Mouse (Mus musculus) thymus, postnatal 0 days (tissue): ENCODE measurements at regions not wholly inside any gene's neighbourhood (a gene's known extent, or its start where the extent isn't known, plus 50 kb on each side); places are given as distances from the start of the nearest gene placed in this dataset.

Experiments used
- DNase-seq: peaks from one replicate; pipeline ENCODE4 v3.0.0-alpha.2; 2015; ENCODE audit warnings: low spot score

DNA sequence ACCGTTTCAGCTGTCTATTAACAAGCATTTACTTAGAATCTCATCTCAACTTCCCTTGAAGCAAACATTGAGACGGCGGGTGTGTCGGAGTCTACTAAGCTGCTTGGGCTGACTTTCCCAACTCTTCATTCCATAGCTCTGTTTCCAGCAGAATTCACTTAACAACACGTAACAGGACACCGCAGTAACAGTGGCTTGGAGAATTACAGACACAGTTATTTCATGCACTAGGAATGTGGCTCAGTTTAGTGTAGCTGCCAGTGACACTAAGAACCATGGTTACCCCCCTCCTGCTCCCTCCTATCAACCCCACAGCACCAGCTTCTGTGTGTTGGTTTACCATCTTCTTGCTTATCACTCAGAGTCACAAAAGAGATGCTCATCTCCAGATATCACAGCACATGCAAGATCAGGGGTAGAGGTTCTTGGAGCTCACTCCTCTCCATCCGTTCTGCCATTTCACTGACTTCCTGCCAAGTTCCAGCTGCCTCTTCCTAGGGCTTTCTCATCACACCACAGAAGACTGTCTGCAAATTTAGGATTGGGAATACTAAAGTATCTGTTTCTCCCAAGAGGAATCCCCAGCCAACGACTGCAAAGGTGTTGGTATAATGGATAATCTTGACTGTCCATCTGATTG lies 90.7 kb downstream of the Banf2 start:
- no peak for DNase-seq

DNA sequence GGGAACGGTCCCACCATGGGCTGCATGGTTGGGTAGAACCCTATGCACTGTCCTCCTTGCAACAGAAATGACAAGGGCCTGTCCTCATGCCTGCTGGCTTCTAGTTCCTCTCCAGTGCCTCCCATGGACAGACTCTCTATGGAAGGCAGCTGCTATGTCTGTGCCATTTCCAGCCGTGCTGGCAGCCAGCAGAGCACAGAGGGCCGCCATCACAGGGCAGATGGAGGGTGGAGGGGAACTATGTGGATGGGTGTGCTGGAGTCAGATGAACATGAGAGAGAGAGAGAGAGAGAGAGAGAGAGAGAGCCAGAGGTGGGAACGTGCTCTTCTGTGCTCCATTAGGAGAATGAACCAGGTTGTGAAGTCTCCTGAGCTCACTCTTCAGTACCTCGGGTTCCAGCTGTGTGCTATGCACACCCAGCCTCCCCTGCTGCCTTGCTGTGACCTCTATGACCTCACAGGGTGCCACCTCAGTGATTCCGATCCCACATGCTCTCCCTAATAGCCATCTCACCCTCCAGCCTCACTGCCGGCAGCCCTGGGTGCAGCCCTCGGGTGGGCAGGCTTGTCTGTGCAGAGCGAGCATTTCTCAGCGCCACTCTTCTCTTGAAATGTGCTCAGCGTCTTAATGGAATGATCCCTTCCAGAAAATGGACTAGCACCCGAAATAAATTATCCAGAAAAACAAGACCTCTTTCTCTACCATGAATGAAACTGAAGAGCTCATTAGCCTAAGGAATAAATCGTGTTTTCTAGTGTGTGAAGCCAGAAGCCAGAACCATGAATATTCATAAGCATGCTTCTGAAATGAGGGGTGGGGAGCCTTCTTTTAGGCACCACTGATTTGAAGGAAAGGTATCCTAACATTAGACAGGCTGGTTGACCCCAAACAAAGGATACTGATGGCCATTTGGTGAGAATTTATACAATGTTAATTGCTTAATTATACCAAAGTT lies 94.5 kb downstream of the Banf2 start:
- no peak for DNase-seq

DNA sequence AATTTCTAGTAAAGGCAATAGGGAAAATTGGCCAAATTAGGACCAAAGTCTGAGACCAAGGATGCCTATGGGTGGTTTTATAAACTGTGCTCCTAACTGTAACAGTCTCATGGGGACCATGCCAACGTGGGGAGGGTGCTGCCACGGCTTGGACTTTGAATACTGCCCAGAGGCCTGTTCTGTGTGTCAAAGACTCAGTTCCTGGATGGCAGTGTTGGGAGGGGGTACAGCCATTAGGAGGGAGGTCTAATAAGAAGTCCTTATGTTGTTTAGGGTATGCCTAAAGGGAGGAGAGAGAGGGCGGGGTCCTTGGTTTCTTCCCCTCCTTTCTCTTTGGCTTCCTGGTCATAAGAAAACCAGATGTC lies 95.2 kb downstream of the Banf2 start:
- no peak for DNase-seq

DNA sequence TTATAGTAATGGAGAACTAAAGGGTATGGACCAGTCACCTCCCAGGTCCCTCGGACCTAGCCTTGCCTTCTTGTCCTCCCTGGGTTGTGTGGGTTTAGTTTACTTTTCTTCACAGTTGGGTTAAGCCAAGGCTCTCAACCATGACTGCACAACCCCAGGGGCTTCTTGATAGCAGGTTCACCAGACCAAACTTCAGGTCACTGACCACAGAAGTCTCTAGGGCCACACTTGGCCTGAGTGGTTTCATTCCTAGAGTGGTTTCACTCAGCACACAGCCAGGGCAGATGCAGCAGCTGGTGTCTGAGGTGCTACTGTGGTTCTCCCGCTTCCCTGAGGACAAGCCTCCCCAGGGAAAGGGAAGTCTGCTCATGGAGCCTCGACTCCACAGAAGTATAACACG lies 95.7 kb downstream of the Banf2 start:
- no peak for DNase-seq

DNA sequence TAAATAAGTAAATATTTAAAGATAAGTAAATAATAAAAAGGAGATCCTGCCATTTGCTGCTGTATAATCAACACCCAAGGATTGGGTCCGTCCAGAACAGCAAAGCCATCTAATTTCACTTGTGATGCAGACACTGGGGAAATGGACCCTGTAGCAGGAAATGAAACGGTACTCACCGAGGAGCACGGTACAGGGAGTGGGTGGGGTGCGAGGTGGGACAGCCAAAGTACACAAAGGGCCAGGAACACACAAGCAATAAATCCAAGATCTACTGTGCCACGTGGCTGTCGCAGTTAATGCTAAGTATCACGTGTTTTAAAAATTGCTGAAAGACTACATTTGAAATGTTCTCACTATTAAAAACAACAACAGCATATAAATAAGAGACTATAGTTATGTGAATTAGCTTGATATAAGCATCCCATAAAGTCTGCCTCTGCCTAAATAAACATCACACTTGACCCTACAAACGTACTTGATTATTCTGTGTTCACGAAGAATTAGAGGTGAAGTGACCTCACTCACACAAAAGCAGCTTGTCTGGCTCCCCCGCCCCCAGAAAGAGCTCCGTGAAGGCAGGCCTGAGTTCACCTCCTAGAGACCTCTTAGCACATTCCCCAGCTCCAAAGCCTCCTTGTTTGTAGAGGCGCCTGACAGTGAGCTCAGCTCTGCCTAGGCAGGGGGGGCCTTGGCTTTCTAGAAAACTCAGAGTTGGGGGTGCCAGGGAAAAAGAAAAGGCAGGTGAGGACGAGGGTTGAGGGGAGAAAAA lies 101.1 kb downstream of the Banf2 start:
- no peak for DNase-seq

DNA sequence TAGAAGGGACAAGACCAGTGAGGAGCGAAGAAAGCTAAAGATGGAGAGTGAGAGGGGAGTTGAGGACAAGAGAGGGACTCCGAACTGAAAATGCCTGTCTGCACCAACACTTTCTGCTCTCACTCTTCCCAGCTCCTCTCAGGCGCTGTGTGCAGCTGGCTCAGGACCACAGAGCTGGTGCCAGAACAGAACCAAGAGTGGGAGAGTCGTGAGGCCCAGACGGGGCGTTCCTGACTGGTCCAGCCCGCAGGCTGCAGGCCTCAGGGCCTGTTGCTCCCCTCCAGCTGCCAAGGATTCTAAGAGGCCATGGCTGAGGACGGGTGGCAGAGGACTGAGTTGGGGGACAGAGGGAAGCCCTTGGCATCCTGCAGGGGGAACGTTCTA lies 101.7 kb downstream of the Banf2 start:
- no peak for DNase-seq

DNA sequence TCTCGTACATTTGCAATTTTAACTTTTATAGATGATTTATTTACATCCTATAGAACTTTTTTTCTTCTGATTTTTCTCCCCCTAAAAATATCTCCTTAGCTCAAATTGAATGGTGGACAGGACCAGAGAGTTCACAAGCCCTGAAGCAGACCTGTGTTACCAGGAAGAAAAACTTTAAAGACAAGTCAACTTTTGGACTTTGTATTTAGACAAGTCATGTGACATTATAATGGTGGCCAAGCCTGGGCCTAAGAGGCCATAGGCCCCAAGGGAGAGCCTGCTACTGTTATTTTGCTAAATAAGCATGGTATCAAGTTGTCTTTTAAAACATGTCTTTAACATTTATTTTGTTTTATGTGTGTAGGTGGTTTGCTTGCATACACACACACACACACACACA lies 102.7 kb downstream of the Banf2 start:
- no peak for DNase-seq

DNA sequence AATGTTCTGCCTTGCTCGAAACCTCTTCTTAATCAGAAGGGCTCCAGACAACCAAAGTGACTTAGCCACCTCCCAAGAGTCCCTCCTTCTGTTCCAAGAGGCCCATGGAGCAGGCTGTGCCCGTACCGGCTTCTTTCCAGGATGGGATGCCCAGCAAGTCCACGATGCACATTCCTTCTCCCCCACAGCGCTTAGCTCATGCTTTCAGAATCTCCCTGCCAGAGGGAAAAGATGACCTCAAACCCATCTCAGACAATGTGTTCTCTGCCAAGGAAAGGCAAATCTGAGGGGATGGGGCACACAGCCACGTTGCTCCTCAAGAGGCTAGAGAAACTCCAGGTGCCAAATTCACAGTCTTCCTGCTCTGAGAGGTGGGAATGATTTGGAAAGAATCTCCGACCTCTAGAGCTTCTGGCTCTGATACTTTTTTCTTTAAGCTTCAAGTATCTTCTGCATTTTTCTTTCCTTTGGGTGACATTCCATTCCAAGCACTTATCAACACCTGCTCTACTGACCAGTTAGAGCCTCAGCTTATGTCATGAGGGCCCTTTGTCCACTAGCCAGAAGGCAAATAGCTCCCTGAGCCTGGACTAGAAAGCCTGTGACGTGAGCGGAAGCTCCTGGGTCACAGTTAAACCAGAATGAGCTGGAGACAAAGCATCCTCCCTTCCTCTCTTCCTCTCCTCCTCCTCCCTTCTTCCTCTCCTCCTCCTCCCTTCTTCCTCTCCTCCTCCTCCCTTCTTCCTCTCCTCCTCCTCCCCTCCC lies 110.9 kb downstream of the Banf2 start:
- DNase-seq: no peak

DNA sequence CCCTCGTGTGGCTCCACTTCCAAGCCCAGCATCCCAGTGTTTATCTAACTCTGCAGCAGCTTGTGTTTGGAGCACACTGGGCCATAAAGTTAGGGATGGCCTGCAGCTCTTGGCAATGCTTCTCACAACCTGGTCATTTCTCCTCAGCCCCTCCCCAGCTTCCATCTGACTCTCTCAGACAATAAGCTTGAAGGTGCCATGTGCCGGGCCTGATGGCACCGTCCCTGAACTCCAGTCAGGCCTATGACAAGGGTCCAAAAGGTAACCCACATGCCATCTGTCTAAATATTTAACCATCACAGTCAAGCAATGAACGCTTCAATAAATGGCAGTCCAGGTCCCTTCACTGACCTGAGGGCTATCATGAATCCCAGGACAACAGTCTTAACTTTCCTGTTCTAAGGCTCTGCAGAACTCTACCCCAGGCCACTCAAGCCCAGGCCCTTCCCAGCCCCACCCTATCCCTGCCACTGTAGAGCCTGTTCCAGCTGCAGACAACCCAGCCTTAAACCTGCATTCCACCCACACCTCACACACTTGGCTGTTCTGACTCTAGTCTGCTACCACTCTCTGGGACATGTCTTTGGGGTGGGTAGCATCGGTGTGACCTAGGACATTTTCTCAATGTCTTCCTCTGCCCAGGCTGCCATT lies 111.8 kb downstream of the Banf2 start:
- no peak for DNase-seq

DNA sequence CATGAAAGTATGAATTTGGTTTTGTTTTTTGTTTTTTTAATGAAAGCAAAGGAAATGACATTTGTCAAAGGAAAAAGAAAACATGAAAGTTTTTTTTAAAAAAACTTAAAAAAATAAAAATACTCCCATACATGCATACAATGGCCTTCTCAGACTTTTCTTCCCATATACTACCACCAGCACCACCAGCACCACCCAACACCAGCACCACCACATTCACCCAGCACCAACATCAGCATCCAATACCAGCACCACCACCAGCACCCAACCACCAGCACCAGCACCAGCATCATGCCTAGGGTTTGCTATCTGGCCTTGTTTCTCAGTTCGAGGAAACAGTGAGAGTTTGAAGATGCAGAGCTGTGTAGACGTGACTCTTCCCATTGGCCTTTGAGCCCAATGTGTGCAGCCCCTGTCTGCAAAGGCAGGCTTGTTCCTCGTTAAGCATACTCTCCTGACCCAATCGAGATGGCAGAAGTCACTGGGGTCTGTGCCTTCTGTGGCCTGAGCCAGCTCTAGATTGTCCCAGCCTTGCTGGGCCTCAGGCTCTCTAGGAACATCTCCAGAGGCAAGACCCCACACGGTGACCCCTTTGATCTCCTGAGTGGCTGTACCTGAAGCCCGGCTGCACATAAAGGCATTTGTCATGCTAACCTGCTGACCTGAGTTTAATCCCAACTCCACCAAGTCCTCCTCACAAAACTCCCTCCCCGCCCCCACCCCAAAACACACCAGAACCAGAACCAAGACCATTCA lies 113.8 kb upstream of the Mgme1 start:
- DNase-seq: no peak

DNA sequence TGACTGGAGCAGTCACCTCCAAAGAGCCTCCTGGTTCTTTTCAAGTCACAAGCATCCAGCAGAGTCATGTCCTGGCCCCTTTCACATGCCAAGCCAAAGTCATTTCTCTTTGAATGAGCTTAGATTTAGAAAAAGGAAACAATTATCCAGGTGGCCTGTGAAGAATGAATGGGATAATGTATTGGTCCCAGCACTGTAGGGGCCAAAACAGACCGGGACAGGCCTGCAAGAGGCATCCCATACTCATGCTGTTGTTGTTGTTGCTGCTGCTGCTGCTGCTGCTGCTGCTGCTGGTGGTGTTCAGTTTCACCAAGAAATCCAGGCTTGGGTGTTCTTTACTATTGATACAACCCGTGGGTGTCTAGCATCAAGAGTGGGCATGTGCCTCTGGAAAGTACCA lies 113.1 kb upstream of the Mgme1 start:
- no peak for DNase-seq

DNA sequence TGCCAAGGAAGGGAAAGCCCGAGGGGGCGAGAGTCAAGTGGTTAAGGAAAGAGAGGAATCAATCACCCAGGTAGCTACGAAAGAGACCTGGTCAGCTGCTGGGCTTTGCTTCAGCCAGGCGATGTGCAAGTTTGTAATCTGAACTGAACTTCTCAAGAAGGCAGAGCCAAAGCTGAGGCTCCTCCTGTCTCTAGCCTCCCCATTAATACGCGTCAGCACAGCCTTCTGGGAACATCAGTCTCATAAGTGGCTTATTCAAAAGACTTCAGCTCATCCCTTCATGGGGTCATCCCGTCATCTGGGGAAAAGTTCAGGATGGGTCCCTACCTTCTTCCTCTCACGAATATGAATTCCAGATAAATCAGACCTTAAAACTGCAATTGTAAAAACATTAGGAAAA lies 112.2 kb upstream of the Mgme1 start:
- DNase-seq: no peak

DNA sequence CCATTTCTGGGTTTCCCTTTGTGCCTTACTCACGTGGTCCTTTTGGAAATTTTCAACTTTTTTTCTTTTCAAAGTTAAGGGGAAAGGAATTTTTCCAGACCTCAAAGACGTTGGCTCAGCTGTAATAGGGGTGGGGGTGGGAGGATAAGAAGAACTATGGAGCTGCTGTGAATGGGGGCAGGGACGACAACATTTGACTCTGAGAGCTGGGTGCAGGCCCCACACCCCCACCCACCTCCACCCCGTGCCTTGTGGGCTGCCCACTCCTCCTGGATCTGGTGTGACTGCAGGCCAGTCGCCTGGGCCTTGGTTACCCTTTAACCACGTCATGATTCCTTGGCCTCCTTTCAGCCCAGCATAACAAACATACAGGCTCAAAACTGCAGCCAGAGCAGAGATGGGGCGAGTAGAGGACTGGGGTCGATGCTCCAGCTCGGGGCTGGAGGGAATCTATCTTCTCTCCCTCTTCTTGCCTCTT lies 110.6 kb upstream of the Mgme1 start:
- DNase-seq: no peak

DNA sequence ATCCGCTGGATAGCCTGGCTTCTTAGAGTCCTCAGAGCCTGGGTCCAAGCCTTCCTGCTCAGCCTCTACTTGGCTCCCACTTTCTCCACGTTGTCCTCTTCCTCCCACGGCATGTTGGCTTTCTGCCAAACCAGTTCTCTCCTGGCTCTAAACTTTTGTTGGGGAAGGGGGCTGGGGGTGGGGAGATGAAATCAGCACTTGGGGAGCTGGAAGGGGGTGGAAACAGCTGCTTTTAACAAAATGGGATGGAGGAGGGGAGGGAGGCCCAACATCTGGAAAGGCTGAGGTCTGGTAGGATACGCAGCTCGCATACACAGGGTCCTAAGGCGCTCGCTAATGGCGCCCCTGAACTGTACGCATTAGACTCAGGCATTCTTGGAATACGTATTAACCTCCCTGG lies 110.0 kb upstream of the Mgme1 start:
- no peak for DNase-seq

DNA sequence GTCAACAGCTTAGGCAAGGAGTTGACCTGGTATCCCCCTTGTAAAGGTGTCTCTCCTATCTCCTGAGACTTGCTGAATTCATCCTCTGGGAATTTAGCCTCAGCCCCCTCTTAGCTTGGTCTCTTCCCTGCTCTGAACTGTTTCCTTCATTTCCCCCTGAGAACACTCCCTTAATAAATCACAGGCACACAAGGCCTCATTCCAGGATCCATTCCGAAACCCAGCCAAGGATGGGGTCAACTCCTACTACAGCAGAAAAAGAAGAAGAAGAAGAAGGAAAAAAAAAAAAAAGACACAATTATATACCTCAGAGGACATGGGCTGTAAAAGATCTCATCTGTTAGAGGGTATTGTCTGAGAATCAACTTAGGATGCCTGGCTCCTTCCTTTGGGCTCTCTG lies 108.6 kb upstream of the Mgme1 start:
- DNase-seq: no peak

DNA sequence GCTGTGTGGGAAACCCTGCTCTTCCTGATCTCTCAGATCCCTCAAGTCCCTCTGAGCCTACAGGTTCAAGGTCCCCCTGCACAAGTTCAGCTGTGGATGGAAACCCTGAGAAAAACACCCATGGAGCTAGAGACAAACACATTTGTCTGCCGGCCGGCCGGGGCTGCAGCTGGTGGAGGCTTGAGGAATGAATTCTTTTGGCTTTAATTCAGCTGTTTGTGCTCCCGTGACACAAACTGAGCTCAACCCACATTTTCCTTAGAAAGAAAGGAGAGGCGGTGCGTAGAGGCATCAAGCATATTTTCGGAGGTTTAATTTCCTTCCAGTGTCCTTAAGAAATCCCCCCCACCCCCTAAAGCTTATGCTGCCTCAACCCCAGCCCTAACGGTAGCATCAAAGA lies 106.4 kb upstream of the Mgme1 start:
- no peak for DNase-seq

DNA sequence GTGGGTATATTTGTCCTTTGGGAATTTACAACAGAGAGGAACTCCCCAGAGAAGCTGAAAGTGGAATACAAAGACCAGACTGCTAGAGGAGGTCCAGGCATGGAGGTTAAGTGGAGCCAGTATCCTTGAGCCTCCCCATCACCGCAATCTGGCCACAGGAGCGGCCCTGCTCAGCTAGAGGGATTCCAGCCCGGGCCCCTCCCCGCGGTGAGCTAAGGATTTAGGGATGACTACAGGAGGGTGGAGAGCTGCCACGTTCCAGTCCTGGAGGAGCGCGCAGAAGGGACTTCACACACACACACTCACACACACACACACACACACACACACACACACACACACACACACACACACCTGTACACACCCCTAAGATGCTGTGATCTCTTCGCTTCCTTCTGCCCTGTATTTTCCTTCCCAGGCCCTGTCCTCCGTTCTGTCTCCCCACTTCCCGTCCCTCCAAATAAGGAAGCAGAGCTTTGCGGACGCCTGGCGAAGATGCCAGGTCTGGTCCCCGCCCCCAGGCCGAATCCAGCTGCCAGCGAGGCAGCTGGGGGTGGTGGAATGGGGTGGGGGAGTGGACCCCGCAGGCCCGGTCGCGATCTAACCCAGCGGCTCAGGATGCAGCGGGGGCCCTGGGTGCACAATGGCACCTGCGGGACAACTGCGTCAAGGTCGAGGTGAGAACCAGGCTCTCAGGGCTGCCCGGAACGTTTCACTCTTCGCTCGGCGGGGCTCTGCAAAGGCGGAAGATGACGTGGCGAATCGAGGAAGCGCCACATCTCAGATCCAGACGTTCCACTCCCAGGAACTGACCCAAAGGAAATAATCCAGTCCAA lies 105.3 kb upstream of the Mgme1 start:
- peak; percentile 59 for DNase-seq

DNA sequence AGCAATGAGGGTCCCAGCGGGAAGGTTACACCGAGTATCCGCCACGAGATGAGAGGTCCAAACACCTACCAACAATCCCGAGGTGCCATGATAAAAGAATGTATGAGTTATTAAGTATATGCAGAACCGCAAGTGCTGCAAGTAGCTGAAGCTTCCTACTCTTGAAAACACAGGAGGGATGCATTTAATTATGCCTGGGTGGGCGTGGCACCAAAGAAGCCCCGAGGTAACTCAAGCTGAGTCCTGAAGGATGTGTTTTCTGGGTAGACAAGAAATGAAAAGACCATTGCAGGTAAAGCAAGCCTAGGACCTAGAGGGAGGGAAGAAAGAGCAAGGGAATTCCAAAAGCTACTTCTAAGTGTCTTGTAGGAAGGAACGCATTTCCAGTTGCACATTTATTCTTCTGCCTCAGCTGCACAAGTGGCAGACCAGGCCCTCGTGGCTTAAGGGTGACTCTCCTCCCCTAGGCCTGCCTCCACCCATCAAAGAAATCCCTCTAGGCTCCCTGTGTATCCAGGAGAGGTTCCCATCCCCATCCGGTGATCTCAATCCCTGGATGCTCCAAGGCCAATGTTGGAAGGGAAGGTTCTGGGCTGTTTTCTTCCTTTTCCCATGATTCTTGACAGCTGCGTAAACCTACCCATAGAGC lies 104.2 kb upstream of the Mgme1 start:
- no peak for DNase-seq
